Mouse (Mus musculus): ENCODE data around the gene Pum2. TPM values are rescaled to one million over a fixed set of nuclear protein-coding genes. Genes with fewer than 3 reads are reported as not detected.
A peak's percentile ranks its signal among the peaks of the same experiment; 100 is the strongest.
"Not testable (repeated sequence)": the region's sequence is repeated elsewhere in the genome, so short reads cannot be mapped to it uniquely, and the experiment has no call there.

The Pum2 gene
- total and polyA plus RNA-seq, 3 experiments = 62.9 to 140 (median 87.8) TPM

- peak overlapping the region; percentile 98 for H3K27ac ChIP-seq (ENCODE audit: control insufficient read depth, low read depth, low read length)
- H3K4me1 ChIP-seq (ENCODE audit: control insufficient read depth in 1 of 2, insufficient read depth in 2 of 2, low read length in 2 of 2) = no peaks in the 10 kb centered on the region
- peak overlapping the region; percentile 98 to 100 for H3K4me3 ChIP-seq (ENCODE audit: control insufficient read depth in 1 of 2, insufficient read depth in 1 of 2, low read depth in 2 of 2, low read length in 2 of 2)
- DNase-seq (ENCODE audit: low read depth, low spot score) = peak; percentile 95
- H3K9ac ChIP-seq (ENCODE audit: control insufficient read depth, low read depth, low read length, poor library complexity, severe bottlenecking) = peak overlapping the region; percentile 100
- no peaks in the 10 kb centered on the region for H3K27me3 ChIP-seq (ENCODE audit: control insufficient read depth in 1 of 2, insufficient read depth in 2 of 2, low read length in 2 of 2)
- no peaks in the 10 kb centered on the region for H3K36me3 ChIP-seq (ENCODE audit: control insufficient read depth in 1 of 2, insufficient read depth in 2 of 2, low read length in 2 of 2)
- H3K79me2 ChIP-seq (ENCODE audit: control insufficient read depth, insufficient read depth, low read length, poor library complexity) = peaks cover 2% of the 10 kb centered on the region; the same call in 1 of the 2 replicates
- peak; percentile 85 for TF ChIP-seq ELF1 (IDR thresholded peaks at IDR 0.05; ENCODE audit: low read depth, low read length)
- TF ChIP-seq GABPA (IDR thresholded peaks at IDR 0.05; ENCODE audit: low read depth, low read length) = no peak
- TF ChIP-seq MXI1 (IDR thresholded peaks at IDR 0.05; ENCODE audit: low read depth, low read length) = peak; percentile 26; the same call in 1 of the 2 replicates
- TF ChIP-seq MYC (IDR thresholded peaks at IDR 0.05; ENCODE audit: low read depth, low read length) = peak; percentile 82
- peak; percentile 71 for TF ChIP-seq KAT2A (conservative IDR thresholded peaks at IDR 0.05; ENCODE audit: low read depth, low read length)
- no peak for TF ChIP-seq SMC3 (IDR thresholded peaks at IDR 0.05; ENCODE audit: low read depth, low read length)
- no peak for TF ChIP-seq MEF2A (IDR thresholded peaks at IDR 0.05; ENCODE audit: extremely low read depth, insufficient replicate concordance, low read depth, low read length, poor library complexity, severe bottlenecking)
- TF ChIP-seq TBP (IDR thresholded peaks at IDR 0.05; ENCODE audit: low read depth, low read length) = peak; percentile 49; the same call in 1 of the 2 replicates
- peak; percentile 90; the same call in 1 of the 2 replicates for TF ChIP-seq E2F4 (IDR thresholded peaks at IDR 0.05; ENCODE audit: borderline replicate concordance, low read depth, low read length)
- 0 out of 2 replicates have a peak, but pooled peaks have one; percentile 4 for TF ChIP-seq TCF12 (IDR thresholded peaks at IDR 0.05; ENCODE audit: low read depth, low read length)
- TF ChIP-seq RCOR1 (IDR thresholded peaks at IDR 0.05; ENCODE audit: low read depth, low read length) = no peak; the same call in 1 of the 2 replicates
- peak; percentile 96 for TF ChIP-seq HCFC1 (IDR thresholded peaks at IDR 0.05; ENCODE audit: low read depth, low read length)
- TF ChIP-seq ZNF384 (IDR thresholded peaks at IDR 0.05; ENCODE audit: low read depth, low read length) = peak; percentile 97
- no peak for TF ChIP-seq GATA1 (IDR thresholded peaks at IDR 0.05; ENCODE audit: low read depth, low read length)
- TF ChIP-seq POLR2A (IDR thresholded peaks at IDR 0.05; ENCODE audit: control insufficient read depth in 1 of 2, insufficient read depth in 1 of 2, low read depth in 1 of 2, low read length in 2 of 2, poor library complexity in 1 of 2) = peak; percentile 57 to 65; a peak in 1 of 4 replicates
- peak; percentile 37; the same call in 1 of the 2 replicates for TF ChIP-seq CHD2 (IDR thresholded peaks at IDR 0.05; ENCODE audit: low read length)
- peak; percentile 55; the same call in 1 of the 2 replicates for TF ChIP-seq NRF1 (IDR thresholded peaks at IDR 0.05; ENCODE audit: insufficient read depth, low read depth, low read length, poor library complexity, severe bottlenecking)
- TF ChIP-seq SIN3A (IDR thresholded peaks at IDR 0.05; ENCODE audit: low read length) = peak; percentile 78
- peak; percentile 14; the same call in 1 of the 2 replicates for TF ChIP-seq ZC3H11A (IDR thresholded peaks at IDR 0.05; ENCODE audit: low read depth, low read length)
- H3K9me3 ChIP-seq (replicated peaks; ENCODE audit: insufficient read depth, low read length) = no peaks in the 10 kb centered on the region
Measured at GRCm38 (mm10) chr12:8640711-8641424, 33.1 kb upstream of the Pum2 start.

- peak overlapping the region; percentile 98 to 100 for H3K4me3 ChIP-seq (ENCODE audit: control insufficient read depth in 1 of 2, insufficient read depth in 1 of 2, low read depth in 2 of 2, low read length in 2 of 2)
- TF ChIP-seq USF1 (IDR thresholded peaks at IDR 0.05; ENCODE audit: low read depth, low read length) (no peak), JUND (IDR thresholded peaks at IDR 0.05; ENCODE audit: low read depth, low read length) (no peak), CHD1 (IDR thresholded peaks at IDR 0.05; ENCODE audit: low read depth, low read length) (no peak), BHLHE40 (IDR thresholded peaks at IDR 0.05; ENCODE audit: borderline replicate concordance, low read depth, low read length) (no peak), UBTF (IDR thresholded peaks at IDR 0.05; ENCODE audit: borderline replicate concordance, insufficient read depth, low read depth, low read length) (no peak), SIN3A (IDR thresholded peaks at IDR 0.05; ENCODE audit: low read length) (no peak), KAT2A (conservative IDR thresholded peaks at IDR 0.05; ENCODE audit: low read depth, low read length) (no peak)
- peaks cover 2% of the 10 kb centered on the region; the same call in 1 of the 2 replicates for H3K79me2 ChIP-seq (ENCODE audit: control insufficient read depth, insufficient read depth, low read length, poor library complexity)
- H3K9me3 ChIP-seq (replicated peaks; ENCODE audit: insufficient read depth, low read length) = no peaks in the 10 kb centered on the region
- H3K36me3 ChIP-seq (ENCODE audit: control insufficient read depth in 1 of 2, insufficient read depth in 2 of 2, low read length in 2 of 2) = no peaks in the 10 kb centered on the region
- H3K4me1 ChIP-seq (ENCODE audit: control insufficient read depth in 1 of 2, insufficient read depth in 2 of 2, low read length in 2 of 2) = no peaks in the 10 kb centered on the region
- no peaks in the 10 kb centered on the region for H3K27me3 ChIP-seq (ENCODE audit: control insufficient read depth in 1 of 2, insufficient read depth in 2 of 2, low read length in 2 of 2)
- peak overlapping the region; percentile 68 for H3K9ac ChIP-seq (ENCODE audit: control insufficient read depth, low read depth, low read length, poor library complexity, severe bottlenecking)
- DNase-seq (ENCODE audit: low read depth, low spot score) = no peak
- no peak overlapping the region for H3K27ac ChIP-seq (ENCODE audit: control insufficient read depth, low read depth, low read length)
Measured at GRCm38 (mm10) chr12:8641425-8641735, 32.6 kb upstream of the Pum2 start.

DNA sequence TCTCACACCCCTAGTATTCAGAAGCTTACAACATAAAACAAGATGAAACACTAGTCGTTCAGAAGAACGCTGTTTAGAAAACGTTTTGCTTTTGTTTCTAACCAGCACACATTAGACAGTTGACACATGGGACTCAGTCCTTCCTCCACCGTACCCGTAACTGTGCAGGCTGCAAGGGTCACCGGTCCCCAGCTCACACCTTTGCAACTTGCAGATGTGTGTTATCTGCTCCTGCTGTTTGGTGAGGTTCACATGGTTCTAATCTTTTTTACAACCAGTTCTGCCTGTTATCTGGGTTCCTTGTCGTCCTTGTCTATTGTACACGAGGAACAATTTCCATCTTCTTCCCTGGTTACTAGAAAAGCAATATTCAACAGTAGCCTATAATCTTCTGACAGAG lies 25.7 kb upstream of the Pum2 start:
- H3K27me3 ChIP-seq (ENCODE audit: control insufficient read depth in 1 of 2, insufficient read depth in 2 of 2, low read length in 2 of 2); H3K4me3 ChIP-seq (ENCODE audit: control insufficient read depth in 1 of 2, insufficient read depth in 1 of 2, low read depth in 2 of 2, low read length in 2 of 2); DNase-seq (ENCODE audit: low read depth, low spot score); H3K27ac ChIP-seq (ENCODE audit: control insufficient read depth, low read depth, low read length); H3K4me1 ChIP-seq (ENCODE audit: control insufficient read depth in 1 of 2, insufficient read depth in 2 of 2, low read length in 2 of 2); H3K9ac ChIP-seq (ENCODE audit: control insufficient read depth, low read depth, low read length, poor library complexity, severe bottlenecking); H3K79me2 ChIP-seq (ENCODE audit: control insufficient read depth, insufficient read depth, low read length, poor library complexity); H3K36me3 ChIP-seq (ENCODE audit: control insufficient read depth in 1 of 2, insufficient read depth in 2 of 2, low read length in 2 of 2); H3K9me3 ChIP-seq (replicated peaks; ENCODE audit: insufficient read depth, low read length): not testable (repeated sequence)

Data from MEL (cell line).